Mouse (Mus musculus) embryo, embryonic 10 days (tissue): Measurements from ENCODE around the gene Foxf1.

Source experiments
- DNase-seq: peaks from one replicate; pipeline ENCODE4 v3.0.0-alpha.2; 2015; ENCODE audit warnings: low spot score

Gene Foxf1

GRCm38 (mm10) chr8:121115136-121115535 is 30.9 kb downstream of the Foxf1 start:
- no peak for DNase-seq

GRCm38 (mm10) chr8:121115948-121116347 is 31.8 kb downstream of the Foxf1 start, which contains the start of gene Foxc2:
Gene Foxc2 (plus strand): TSS chr8:121116171.
- DNase-seq: peak; percentile 96

- DNase-seq: peak; percentile 62
These were observed 32.5 kb downstream of the Foxf1 start for GRCm38 (mm10) chr8:121116591-121117185.

- DNase-seq: no peak
These were observed 33.0 kb downstream of the Foxf1 start for GRCm38 (mm10) chr8:121117186-121117651.

GRCm38 (mm10) chr8:121117906-121118305 is 33.7 kb downstream of the Foxf1 start:
- peak; percentile 56 for DNase-seq

- no peak for DNase-seq
These were observed 34.6 kb downstream of the Foxf1 start for GRCm38 (mm10) chr8:121118634-121119420.

GRCm38 (mm10) chr8:121119635-121120455 is 35.7 kb downstream of the Foxf1 start:
- no peak for DNase-seq

GRCm38 (mm10) chr8:121120456-121121419 is 36.6 kb downstream of the Foxf1 start:
- peak; percentile 15 for DNase-seq

GRCm38 (mm10) chr8:121121704-121122103 is 37.5 kb downstream of the Foxf1 start:
- DNase-seq: no peak

GRCm38 (mm10) chr8:121122368-121122767 is 38.2 kb downstream of the Foxf1 start:
- DNase-seq: no peak

GRCm38 (mm10) chr8:121123113-121123512 is 38.9 kb downstream of the Foxf1 start:
- no peak for DNase-seq

GRCm38 (mm10) chr8:121124547-121125239 is 40.5 kb downstream of the Foxf1 start:
- peak; percentile 27 for DNase-seq

- peak; percentile 93 for DNase-seq
These were observed 41.2 kb downstream of the Foxf1 start for GRCm38 (mm10) chr8:121125311-121125876.

- DNase-seq: no peak
These were observed 42.0 kb downstream of the Foxf1 start for GRCm38 (mm10) chr8:121126191-121126590.

- DNase-seq: no peak
These were observed 42.5 kb downstream of the Foxf1 start for GRCm38 (mm10) chr8:121126694-121127093.

- DNase-seq: no peak
These were observed 43.1 kb downstream of the Foxf1 start for GRCm38 (mm10) chr8:121127291-121127701.

- no peak for DNase-seq
These were observed 43.7 kb downstream of the Foxf1 start, which contains the start of gene Foxl1 for GRCm38 (mm10) chr8:121127756-121128375. Gene Foxl1 (plus strand): TSS chr8:121127940.

- peak; percentile 58 for DNase-seq
These were observed 44.5 kb downstream of the Foxf1 start for GRCm38 (mm10) chr8:121128531-121129264.
